Mouse (Mus musculus) CD4-positive, CD25-positive, alpha-beta regulatory T cell, adult 4 months (primary cell): ENCODE data around the gene Stra6l. TPM values are rescaled to one million over a fixed set of nuclear protein-coding genes. Genes with fewer than 3 reads are reported as not detected.

Experiments
- ATAC-seq: one replicate; pipeline ENCODE4 v1.8.0; 2017
- polyA plus RNA-seq, 2 experiments: library from polyadenylated mRNA; unstranded; fragments of 100-300 nt; shearing (Covaris generic); gene quantifications; one replicate each; pipeline ENCODE4 v1.2.1; 2017

Stra6l gene
- polyA plus RNA-seq = under 1 TPM in 1 of 2 experiments, not detected in 1; 0.27 TPM

DNA sequence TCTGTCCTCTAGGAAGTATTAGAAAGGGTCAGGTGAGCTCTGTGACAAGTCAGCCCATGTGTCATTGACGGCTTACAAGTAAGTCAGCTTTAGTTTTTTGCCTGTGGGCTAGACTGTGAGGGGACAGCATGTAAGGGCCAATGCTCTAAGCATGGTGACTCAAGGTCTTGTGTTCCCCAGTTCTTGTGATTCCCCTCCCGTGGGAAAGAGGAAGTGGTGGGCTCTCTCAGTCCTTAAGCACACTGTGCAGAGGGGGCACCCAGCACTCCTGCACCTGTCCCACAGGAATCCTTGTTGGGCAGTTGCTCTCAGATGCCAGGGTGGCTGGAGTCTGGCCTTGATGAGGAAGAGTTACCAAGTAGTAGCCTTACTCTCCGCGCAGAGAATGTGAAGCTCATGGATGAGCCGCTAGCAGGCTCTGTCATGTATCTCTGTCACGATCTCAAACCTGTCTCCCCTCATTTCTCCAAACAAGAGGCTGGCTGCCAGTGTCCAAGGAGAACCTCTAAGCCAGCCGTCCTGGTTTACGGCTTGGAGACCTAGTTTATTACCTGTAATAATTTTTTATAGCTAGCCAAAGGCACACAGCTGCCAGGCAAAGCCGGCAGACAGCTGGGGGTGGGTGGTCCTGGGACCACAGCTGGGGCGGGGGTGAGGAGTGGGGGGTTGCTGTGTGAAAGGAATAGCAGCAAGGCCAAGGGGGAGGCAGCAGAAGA lies at the start of gene Stra6l:
Stra6l (plus strand) TSS at position 556 of the 716 bp plus-strand sequence.
- ATAC-seq = no peak

DNA sequence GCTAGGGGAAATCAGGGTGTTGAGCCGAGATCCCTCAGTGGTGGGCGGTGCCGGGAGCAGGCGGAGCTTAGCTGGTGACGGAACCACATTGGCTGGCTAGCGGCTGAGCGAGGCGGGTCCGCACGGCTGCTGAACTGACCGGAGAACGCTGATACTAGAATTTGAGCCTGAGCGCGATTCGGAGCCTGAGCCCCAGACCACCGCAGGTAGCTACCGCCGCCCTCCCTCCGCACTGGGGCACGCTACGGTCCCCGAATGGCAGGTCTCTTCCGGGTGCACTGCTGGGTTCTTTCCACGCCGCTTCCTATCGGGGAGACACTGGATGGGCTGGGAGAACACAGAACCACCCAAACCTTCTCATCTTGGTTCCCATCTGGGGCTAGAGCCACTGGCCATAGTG lies 49.5 kb upstream of the Stra6l start, which contains the start of gene Aldh1b1:
Aldh1b1 (plus strand) TSS at position 59 of the 400 bp plus-strand sequence.
- ATAC-seq = peak; percentile 86

DNA sequence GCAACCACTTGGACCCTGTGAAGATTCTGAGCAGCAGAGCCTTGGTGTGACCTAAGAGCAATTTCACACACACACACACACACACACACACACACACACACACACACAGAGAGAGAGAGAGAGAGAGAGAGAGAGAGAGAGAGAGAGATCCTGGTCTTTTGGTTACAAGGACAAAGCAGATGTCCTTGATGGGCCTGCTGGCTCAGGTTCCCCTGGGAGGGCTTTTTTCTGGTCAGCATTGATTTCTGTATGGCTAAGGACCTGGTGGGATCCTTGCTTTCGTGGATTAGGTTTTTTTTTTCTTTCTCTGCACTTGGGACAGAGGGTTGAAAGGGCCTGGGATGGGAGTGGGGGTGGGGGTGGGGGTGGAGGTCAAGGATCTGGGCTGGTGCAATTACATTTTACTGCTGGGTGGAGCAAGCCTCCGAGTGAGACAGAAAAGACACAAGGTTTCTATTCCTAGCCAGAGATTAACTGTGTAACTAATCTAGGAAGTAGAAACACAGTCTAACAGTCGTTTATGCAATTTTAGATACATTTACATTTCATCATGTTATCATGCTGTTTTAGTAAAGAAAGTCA lies 48.4 kb upstream of the Stra6l start:
- ATAC-seq = no peak

DNA sequence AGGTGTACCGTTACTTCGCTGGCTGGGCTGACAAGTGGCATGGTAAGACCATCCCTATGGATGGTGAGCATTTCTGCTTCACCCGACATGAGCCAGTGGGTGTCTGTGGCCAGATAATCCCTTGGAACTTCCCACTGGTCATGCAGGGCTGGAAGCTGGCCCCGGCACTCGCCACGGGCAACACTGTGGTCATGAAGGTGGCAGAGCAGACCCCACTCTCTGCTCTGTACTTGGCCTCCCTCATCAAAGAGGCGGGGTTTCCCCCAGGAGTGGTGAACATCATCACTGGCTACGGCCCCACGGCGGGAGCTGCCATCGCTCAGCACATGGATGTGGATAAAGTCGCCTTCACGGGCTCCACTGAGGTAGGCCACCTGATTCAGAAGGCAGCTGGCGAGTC lies 45.6 kb upstream of the Stra6l start:
- ATAC-seq = no peak

DNA sequence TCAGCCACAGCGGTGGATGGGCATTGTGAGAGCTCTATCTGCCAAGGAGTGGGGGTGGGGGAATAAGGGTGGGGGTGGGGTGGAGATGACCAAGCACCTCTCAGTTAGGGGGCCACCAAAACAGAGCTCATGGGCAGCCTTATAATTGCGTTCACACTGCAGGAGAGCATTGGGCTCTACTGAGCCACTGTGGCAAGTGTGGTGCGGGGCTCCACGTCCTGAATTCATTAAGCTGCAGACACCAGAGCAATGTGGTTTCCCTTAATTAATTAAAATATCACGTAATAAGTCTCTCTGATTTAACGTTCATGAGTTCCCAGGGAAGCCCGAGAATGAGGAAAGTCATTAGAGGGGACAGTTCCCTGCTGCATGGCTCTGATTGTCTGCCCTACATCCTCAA lies 40.4 kb upstream of the Stra6l start:
- ATAC-seq = no peak

DNA sequence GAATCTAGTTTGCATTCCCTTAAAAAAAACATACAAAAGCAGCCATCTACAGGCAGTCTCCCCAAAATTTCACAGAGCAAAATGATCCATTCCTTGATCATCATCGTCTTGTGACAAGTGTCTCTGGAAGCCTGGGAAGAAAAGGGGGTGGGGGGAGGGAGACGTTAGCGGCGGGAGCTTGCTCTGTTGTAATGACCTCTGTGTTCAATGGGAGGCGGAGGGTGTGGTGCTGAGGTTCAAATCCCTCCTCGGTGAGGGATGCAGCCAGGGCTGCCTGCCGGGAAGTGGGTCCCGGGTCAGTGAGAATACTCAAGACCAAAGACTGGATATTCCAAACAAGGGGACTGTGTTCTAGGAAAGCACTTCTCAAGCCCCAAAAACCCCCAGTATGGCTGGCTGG lies 37.2 kb upstream of the Stra6l start:
- ATAC-seq = no peak

DNA sequence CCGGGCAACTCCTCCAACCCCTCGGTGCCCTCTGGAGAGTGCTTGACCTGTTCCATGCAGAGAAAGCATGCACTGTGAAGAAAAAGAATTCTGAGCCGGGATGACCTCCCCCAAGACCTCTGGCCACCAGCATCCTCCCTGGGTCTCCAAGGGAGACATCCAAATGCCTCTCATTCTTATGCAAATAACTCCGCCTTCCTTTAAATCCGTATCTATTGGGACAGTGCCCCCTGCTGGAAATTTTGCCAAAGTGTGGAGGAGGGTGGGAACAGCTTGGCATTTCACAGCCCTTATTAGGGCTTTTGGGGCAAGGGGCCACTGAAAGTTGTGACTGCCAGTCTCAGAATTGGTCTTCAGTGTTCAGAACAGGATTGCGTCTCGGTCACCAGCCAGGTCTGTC lies 32.9 kb upstream of the Stra6l start:
- no peak for ATAC-seq

DNA sequence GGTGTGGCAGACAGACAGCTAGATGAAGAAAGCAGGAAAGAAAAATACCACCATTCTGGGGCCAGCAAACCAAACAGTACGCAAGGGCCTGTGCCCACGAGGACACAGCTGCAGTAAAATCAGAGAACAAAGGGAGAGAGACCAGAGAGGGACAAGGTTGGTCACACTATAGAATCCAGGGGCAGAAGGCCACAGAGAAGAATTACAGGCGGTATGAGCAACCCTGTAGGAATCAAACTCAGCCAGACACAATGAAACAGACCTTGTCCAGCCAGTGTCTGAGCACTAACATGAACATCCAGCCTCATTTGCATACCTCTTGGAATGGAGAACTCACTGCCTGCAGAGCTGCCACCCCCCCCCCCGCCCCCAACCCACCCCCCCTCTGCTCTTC lies 29.7 kb upstream of the Stra6l start:
- no peak for ATAC-seq

DNA sequence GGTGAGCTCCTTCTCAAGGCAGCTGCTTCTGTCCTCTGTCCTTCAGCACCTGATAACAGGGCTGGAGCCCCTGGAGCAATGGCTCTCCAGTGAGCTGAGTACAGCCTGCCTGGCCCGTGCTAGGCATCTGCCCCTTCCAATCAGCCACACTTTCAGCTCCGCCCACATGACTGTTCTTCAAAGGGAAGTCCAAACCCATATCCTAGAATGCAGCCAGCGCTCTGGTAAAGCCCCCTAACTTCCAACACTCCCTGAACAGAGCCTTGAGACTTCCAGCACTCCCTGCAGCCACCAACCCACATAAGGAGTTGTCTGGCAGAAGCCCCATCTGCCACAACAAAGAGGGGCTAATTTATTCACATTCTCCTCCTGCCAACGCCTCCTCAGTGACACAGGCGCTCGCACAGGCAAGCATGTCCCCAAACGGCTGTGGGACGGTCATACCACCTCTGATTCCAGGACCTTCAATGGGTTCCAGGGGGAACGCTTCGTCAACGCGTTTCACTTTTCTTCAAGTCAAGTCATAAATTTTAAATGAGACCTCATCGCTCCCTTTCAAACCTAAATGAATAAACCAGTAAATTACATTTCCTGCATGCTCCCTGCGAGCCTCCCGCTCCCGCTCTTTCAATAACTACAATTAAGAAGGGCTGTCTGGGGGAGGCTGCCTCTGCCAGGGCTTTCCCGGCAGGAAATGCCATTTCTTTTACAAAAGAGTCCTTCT lies 29.1 kb upstream of the Stra6l start:
- ATAC-seq = no peak

DNA sequence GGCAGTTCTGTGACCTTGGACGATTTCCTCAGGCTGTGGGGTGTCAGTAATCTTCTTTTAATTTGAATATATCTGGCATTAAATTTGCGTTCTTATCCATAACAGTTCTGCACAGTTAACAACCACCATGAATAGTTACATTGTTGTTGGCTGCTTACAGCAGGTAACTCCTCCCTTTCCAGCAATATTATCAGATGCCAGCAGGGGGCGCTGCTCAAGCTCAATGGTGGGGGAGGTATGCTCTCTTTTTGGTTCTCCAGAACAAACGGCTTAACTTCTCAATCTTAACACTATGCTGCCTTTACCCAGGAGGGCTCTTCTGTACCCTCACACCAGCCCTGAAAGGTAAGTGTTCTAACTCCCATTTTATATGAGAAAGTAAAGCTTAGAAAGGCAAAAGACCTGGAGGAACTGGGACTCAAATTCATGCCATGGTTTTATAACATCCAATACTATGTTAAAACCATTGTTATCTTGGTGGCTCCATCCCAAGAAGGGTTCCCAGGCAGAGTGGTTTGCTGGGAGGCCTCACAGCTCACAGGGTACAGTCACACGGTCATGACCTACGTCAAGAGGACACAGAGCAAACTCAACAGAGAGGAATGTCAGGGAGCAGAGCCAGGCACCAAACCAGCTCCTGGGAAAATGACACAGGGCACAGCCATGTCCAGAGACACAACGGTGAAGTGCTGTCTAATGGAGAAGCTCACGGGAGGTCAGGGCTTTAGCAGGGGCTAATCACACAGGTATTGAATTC lies 28.2 kb upstream of the Stra6l start:
- ATAC-seq = no peak

DNA sequence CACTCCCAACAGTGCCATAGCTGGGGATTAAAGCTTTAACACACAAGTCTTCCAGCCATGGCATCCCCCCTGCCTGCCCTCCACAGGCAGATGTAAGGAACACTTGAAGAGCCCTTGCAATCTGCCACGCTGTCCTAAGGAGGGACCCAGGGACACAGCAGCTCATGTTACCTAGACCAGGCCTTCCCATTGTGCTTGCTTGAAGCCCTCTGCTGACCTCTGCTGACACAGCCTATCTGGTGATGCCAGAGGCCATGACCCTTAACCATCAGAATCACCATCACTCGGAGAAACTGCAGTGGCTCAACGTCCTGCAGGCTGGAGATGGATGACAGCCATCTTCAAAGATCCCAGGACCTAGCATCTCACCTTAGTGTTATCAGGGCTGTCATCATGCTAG lies 26.5 kb upstream of the Stra6l start:
- no peak for ATAC-seq

DNA sequence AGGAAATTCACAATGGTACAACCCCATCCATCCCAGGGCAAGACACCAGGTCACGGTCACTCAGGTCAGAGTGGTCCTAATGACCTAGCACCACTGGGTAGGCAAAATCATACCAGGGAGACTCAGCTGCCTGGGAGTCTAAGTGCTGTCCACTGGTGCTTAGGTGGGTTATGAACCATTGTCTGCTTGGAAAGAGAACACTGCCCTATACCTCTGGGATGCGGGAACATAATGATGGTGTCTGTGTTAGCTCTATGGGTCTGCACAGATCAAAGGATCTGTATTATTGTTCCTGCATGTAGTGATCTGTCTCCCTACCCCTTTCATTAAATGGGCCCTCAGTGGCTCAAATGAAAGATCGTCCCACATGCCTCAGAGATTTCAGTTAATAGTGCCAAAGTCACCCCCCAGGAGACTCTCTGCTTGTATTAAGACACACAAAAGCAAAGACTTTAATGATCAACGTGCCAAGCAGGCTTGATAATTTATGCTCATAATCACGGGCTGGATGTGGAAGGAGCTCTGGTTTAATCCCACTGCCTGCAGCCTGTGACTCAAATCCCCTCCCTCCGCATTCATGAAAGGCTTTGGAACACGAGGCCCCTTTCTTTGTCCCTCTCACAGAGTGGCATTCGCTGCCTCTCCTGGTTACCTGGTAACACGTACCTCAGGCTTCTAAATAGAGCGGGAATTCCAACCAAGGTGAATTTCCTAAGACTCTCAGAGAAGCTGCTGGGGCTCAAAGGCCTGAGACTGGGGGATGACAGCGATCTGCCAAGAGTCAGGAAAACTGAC lies 25.5 kb upstream of the Stra6l start:
- no peak for ATAC-seq

DNA sequence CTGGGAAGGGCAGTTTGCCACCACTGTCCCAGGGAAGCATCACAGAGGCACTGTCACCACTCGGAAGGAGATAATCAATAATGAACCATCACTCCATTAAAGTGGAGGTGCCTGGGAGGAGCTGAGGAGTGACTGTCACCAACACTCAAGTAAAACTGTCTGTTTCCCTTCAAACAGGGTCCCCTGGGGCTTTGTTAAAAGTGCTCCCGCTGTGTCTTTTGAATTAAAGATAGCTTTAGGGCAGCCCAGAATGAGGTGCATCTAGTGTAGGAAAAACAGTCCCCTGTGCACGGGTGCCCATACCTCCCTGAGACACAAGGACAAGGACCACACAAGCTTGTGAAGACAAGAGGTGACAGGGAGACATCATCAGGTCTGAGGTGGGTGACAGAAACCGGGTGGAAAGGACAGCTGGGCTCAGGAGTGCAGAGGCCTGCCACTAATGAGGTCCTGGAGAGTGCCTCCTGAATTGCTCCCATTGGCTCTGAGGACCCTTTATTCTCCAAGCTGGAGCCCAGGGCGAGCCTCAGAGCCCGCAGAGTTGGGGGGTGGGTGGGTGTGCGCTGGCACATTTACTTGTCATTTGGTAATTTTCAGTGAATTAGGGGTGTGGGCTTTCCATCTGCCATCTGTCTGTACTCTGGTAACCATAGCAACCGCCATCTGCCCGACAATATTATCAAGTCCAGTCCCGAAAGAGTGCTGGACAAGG lies 24.3 kb upstream of the Stra6l start:
- no peak for ATAC-seq

DNA sequence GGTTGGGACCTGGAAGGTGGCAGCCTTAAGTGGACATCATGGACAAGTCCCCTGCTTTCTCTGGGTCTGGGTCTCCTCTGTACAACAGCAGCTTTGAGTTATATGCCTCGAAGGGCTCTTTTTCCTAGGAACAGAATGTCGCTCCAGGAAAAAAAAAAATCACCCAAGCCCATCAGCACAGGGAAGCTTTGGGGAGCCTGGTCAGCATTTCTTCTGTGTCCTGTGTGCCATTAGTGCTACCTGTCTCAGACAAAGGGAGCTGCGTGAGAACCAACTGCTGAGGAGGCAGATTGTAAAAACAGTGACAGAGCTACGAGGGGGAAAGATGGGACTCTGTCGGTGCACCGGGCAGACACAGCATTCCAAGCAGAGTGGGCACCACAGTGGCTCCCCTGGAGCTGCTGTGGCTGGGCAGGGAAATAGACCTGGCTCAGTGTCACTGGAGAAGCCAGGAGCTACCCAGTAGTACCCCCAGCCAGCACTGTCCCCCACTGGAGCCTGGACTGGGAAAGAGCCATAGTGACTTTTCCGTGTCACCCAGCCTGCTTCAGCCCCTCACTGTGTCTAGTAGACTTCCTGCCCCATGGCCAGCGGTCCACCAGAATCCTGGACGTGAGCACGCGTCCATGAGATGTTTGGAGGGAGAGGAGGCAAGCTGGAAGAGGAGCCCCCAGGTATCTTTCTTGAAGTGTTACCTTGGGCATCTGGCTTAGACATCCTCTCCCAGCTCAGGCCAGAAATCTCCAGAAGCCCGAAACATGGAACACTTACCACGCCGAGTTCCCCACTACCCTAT lies 23.5 kb upstream of the Stra6l start:
- no peak for ATAC-seq

DNA sequence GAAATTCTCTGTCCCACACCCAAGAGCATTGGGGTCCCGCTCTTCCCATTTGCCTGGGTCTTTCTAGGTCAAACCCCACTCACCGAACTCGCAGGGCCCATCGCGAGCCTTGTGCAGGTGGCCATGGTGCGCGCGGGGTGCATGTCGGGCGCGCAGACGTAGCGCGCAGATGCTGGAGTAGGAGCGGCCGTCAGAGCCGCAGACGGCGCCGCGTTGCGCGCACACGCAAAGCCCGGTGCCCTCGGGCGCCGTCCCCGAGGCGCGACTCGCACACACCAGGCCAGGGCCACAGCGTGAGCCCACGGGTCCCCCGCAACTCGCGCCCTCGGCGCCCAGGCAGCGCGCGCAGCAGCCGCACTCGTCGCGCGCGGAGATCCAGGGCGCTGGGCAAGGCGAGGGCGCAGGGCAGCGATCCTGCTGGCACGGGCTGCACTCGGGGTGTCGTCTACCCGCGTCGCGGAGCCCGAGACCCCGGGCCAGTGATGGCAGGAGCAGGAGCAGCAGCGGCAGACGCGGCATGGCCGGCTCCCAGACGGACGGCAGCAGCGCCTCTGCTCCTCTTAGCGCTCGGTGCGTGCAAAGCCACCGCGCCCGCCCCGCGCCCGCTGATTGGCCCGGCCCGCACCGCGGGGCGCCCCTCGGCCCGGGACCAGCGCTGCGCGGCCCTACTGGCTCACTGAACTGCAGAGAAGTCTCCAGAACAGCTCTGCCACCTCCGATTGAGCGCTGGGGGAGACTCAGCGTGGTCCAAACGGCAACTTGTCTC lies 22.0 kb upstream of the Stra6l start, which contains the start of gene Igfbpl1:
Igfbpl1 (minus strand) TSS at position 649 of the 766 bp plus-strand sequence.
- no peak for ATAC-seq

DNA sequence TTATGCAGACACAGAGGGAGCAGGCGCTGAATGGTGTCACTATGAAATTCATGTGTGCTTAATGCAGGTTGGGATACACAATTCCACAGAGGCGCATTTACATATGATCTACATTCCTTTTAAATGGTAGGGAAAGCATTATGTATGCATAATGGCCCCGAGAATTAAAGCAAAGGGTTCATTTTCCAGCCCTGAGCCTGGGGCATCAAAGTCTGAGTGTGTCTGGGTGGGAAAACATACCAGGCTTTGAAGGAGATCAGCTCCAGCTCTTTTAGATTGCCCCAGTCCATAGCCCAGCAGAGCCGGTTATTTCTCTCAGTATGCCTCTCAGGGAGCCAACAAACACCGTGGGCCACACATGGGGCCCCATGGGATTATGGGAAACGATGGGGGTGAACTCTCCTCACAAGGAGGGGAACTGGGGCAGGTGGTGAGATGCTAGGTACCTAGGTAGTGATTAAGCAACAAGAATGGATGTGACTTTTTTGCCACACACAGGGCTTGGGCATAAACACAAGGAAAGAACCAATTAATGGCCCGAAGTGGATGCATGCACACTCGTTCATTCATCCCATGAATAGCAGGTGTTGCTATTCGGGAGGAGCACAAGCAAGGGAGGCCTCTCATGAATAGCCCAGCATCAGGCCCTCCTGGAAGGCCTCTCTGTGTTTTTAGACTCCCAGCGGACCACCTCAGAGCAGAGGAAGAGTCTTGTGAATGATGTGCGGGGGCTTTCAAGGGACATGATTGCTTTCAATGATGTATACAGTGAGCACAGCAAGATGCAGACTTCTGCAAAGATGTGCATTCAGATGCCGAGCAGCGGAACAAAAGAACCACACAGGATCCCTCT lies 18.3 kb upstream of the Stra6l start:
- no peak for ATAC-seq

DNA sequence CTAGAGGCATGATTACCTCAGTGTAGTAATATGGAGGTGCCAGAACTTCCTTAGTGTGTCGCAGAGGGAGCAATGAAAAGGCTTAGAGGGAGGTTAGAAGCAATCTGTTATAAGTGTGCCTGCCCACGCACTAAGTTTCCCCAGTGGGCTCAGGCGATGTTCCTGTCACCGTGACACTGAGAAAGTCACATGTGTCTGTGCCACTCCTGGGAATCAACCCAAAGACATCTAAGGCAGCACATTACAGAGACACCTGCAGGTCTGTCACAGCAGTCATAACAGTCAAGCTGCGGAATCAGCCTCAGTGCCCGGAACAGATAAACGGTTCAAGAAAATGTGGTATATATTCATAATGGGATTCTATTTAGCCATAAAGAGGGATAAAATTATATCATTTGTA lies 16.5 kb upstream of the Stra6l start:
- no peak for ATAC-seq

DNA sequence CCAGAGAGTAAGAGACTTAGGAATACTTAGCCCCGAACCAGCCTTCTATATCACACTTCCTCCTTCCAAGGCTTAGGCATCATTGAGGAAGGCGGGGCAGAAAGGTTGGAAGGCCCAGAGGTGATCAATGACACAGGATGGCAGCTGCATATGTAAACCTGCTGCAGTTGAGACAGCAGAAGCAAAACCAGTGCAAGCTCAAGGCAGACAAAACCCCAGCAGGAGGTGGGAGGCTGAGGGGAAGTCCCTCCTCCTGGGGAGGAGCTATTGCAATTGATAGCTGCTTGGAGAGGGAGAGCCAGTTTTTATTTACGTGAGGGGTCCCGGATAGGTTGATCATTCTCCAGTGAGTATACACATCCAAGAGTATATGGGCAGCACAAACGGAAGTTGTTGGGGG lies 15.0 kb upstream of the Stra6l start:
- ATAC-seq = no peak

DNA sequence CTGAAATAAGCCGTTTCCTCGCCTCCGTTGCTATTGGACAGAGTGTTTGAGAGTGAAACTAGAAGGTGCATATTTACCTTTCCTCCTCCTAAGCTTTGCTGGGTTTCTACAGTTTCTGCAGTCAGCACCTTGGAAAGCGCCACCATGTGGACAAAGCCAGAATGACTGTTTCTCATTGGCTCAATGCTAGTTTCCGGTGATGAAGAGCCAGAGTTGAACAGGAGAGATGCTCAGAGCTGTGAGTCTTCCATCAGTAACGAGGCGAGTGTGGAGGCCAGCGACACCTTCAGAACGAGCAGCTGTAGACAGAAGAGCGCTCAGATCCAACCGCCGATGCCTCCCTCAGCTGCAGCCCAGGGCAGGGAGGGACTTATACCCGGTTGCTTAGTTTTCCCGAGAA lies 4.1 kb upstream of the Stra6l start:
- peak; percentile 45 for ATAC-seq
